Mouse (Mus musculus) bone marrow, adult 2 months (tissue): ENCODE measurements around the gene Vps52.

Experiments
- CTCF ChIP-seq: fragments of 200-500 bp; IDR thresholded peaks from 2 replicates; pipeline ENCODE4 v1.5.1; 2011; ENCODE audit warnings: low read length, control low read depth; ENCODE audit not compliant: control insufficient read depth, insufficient read depth
- POLR2A ChIP-seq: fragments of 200-500 bp; IDR thresholded peaks from 2 replicates; pipeline ENCODE4 v1.6.1; 2011; ENCODE audit warnings: low read depth, mild to moderate bottlenecking, control low read depth, low read length, borderline replicate concordance; ENCODE audit not compliant: control insufficient read depth

GRCm38 (mm10) chr17:33926207-33926932 is 29.2 kb upstream of the Vps52 start:
- TF ChIP-seq POLR2A (no peak), CTCF (peak; percentile 17; the same call in 1 of the 2 replicates)
